Mouse (Mus musculus) heart, postnatal 0 days (tissue): Measurements from ENCODE around the gene Arl15.

Experiments
- CTCF ChIP-seq: IDR thresholded peaks from 2 replicates; pipeline ENCODE4 v1.5.1; 2016; ENCODE audit warnings: antibody characterized with exemption, control low read depth, low read depth
- EP300 ChIP-seq: IDR thresholded peaks from 2 replicates; pipeline ENCODE4 v1.6.1; 2016; ENCODE audit warnings: antibody characterized with exemption, low read depth

- TF ChIP-seq CTCF (no peak), EP300 (no peak)
These were observed 200.3 kb downstream of the Arl15 start for GRCm38 (mm10) chr13:113994586-113994985.
